Mouse (Mus musculus) left cerebral cortex, adult 18-20 months (tissue): Measurements from ENCODE around the gene R3hdm4. TPM values are rescaled to one million over a fixed set of nuclear protein-coding genes. Genes with fewer than 3 reads are reported as not detected.
A peak's percentile ranks its signal among the peaks of the same experiment; 100 is the strongest.
"Not testable (repeated sequence)": the region's sequence is repeated elsewhere in the genome, so short reads cannot be mapped to it uniquely, and the experiment has no call there.

ENCODE experiments used
- DNase-seq, 2 experiments: peaks; one replicate each; pipeline ENCODE4 v3.0.0; 2021 to 2022; ENCODE audit warnings: low spot score in 2 of 2, mixed read lengths in 1 of 2
- total RNA-seq, 2 experiments: library from RNA; stranded (reverse); gene quantifications; 2 replicates each; pipeline ENCODE4 v1.2.3; 2021

Gene R3hdm4
- total RNA-seq, 2 experiments from 2014 or later: 307 to 318 TPM

DNA sequence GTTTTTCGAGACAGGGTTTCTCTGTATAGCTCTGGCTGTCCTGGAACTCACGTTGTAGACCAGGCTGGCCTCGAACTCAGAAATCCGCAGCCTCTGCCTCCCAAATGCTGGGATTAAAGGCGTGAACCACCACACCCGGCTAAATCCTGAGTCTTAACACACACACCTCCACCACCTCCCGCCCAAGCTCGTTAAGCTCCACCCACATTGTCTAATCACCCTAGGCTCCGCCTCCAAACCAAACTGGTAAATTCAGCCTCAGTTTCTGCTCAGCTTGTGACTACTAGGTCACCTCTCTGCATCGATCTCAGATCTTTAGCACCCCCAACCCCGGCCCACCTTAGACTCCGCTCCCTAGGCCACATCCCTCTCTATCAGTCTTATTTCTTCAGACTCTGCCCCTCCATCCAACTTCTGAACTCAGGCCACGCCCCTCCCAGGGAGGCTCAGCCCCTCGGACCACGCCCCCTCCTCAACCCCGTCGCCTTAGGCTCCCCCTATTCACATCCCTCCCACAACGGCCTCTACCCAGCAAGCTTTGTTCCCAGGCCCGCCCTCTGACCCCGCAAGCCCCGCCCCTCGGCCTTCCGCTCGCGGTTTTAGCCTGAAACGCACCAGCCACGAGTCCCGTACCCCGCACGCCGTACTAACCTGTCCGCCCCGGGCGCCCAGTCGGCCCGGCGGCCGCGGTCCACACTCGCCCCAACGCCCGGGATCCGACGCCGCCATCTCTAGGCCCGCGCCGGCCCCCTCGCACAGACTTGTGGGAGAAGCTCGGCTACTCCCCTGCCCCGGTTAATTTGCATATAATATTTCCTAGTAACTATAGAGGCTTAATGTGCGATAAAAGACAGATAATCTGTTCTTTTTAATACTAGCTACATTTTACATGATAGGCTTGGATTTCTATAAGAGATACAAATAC, 12.6 kb downstream of the R3hdm4 start, which contains the start of gene Med16:
TSS of gene Med16 (minus strand) at position 757 of the 925 bp plus-strand sequence.
- DNase-seq: peak; percentile 90 to 94

DNA sequence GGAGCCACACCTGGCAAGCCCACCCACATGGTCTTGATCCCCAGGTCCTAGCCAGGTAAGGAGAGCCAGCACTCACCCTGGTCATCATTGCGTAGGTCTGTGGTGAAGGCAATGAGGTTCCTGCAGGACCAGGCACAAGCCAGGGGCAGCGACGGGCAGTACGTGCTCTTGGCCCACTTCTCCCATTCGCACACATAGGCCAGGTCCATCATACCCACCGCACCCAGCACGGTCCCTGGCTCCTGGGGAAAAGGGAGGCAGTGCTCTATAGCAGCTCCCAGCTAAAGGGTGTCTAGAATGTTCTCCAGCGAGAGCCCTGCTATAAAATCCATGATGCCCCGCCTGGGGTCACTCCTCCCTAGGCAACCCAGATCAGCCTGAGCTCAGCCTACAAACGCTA, 13.6 kb downstream of the R3hdm4 start:
- no peak for DNase-seq

DNA sequence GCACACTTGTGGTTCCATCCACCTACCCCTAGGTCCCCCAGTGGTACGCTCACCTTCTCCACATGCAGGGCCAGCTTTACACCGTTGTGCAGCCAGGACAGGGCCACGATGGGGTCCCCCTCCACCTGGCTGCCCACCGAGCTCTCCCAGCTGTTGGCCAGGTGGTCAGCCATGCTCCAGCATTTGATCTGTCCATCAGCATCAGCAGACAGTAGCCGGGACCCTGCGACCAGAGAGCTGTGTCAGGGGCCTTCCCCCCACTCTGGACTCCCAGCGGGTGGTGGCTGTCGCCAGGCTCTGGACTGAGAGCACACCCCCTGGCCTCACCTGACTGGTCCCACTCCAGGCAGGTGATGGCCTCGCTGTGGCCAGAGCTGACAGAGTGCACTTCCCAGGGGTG, 14.3 kb downstream of the R3hdm4 start:
- DNase-seq: no peak

DNA sequence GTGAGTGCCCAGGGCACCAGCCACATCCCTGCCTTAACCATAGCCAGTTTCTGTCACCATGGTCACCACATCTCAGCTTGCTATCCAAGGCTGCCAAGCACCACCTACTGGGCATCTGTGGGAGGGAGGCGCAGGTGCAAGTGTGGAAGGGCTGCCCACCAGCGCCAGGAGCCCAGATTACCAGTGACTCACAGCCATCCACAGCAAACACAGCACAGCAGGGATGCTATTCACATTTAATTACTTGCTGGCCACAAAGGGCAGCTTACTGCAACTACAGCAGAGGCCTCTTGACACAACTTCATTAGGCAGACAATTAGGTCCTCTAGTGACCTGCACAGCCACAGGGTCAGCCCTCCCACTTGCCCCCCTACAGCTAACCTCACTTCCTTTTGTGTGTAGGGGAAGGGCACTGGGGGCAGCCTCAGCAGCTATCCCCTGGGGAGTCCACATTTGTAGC, 20.0 kb downstream of the R3hdm4 start:
- DNase-seq: peak; percentile 82 to 91

- no peak for DNase-seq
Measured at GRCm38 (mm10) chr10:79897316-79898245, 23.4 kb downstream of the R3hdm4 start.

GRCm38 (mm10) chr10:79896814-79897213, 24.2 kb downstream of the R3hdm4 start:
- no peak for DNase-seq

GRCm38 (mm10) chr10:79896306-79896705, 24.7 kb downstream of the R3hdm4 start:
- no peak for DNase-seq

GRCm38 (mm10) chr10:79892451-79893118, 28.4 kb downstream of the R3hdm4 start:
- DNase-seq: peak; percentile 78 to 85

- no peak for DNase-seq
Measured at GRCm38 (mm10) chr10:79890670-79891069, 30.3 kb downstream of the R3hdm4 start, which contains the start of gene Cfd. TSS of gene Cfd (plus strand) at chr10:79890853.

DNA sequence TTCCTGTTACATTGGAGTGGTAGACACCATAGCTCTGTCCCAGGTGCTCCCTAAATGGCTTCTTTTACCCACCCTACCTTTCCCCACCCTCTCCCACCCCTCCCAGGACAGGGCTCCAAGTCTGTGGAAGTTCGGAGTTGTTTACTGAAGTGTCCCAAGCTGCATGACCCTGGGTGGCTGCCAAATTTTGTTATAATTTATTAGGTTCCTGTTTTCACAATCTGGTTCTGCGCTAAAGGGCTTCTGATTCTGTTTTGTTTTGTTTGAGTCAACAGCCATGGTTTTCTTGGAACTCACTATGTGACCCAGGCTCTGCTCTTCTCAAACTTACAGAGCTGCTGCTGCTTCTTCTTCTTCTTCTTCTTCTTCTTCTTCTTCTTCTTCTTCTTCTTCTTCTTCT, 31.6 kb downstream of the R3hdm4 start:
- DNase-seq: no peak

DNA sequence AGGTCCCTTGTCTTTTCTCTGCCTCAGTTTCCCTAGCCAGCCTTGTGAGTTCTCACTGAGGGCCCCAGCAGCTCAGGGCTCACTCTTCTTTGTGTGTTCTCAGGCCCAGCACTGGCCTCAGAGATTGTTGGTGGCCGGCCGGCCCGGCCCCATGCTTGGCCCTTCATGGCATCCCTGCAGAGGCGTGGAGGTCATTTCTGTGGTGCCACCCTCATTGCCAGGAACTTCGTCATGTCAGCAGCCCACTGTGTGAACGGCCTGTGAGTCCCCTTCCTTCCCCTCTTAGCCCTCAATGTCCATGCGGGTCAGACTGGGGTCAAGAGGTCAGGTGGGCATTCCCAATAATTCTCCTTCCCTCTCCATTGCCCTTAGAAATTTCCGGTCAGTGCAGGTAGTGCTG, 34.4 kb downstream of the R3hdm4 start:
- no peak for DNase-seq

DNA sequence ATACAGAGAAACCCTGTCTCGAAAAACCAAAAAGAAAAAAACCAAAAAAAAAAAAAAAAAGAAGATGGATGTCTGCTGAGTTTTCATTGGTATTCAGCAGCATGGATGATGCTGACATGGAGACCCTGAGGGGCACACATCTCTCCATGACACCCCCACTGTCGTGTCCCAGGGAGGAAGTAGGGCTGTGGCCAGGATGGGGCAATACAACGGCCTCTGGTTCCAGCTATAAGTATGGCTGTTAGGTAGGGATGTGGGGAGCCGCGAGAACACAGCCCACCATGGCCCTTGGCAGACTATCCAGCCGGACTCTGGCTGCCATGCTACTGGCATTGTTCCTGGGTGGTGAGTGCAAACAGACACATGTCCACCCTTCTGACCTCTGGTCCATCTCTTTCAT, 35.0 kb downstream of the R3hdm4 start, which contains the start of gene Elane:
TSS of gene Elane (plus strand) at position 194 of the 400 bp plus-strand sequence.
- DNase-seq: no peak

DNA sequence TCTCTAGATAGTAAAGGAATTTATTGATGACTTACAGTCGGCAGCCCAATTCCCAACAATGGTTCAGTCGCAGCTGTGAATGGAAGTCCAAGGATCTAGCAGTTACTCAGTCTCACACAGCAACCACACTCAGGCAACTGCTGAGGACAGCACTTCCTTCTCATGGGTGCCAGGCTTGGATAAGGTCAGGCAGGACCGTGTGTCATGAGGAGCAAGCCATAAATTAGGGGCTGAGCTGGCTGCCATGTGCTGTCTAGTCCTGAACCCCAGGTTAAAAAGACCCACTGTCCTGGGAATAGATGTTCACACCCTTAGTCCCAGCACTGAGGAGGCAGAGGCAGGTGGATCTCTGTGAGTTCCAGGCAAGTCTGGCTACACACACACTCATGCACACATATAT, 36.1 kb downstream of the R3hdm4 start:
- not testable (repeated sequence) for DNase-seq

- DNase-seq: no peak
Measured at GRCm38 (mm10) chr10:79884446-79884845, 36.6 kb downstream of the R3hdm4 start.

GRCm38 (mm10) chr10:79883297-79884084, 37.5 kb downstream of the R3hdm4 start:
- DNase-seq: peak; percentile 79 to 87

DNA sequence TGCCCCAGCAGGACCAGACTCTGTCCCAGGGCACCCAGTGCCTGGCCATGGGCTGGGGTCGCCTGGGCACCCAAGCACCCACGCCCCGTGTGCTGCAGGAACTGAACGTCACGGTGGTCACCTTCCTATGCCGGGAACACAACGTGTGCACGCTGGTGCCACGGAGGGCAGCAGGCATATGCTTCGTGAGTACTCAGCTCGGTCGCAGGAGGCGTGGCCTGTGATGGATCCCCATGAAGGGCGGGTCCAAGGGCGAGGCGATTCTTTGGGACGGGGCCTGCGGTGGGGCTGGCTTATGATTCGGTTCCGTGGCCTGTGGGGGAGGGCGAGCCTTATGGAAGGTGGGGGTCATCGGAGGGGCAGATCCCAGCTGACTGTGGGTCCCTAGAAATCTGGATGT, 39.0 kb downstream of the R3hdm4 start:
- DNase-seq: no peak

DNA sequence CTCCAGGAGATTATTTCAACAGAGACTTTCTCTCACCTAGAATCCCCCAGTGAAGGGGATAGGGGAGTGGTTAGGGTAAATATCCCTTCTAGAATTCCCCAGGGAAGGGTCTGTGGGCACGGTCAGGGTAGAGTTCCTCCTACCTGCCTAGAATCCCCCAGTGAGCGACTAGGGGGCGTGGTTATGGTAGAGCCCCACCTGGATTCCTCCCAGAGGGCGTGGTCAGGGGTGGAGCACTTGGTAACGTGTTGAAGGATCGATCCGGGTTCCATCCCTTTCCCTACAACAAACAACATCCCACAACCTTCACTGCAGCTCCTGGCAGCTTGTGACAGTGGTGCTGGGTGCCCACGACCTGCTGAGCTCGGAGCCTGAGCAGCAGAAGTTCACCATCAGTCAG, 40.3 kb downstream of the R3hdm4 start:
- no peak for DNase-seq

- DNase-seq: no peak
Measured at GRCm38 (mm10) chr10:79879527-79879926, 41.5 kb downstream of the R3hdm4 start.

DNA sequence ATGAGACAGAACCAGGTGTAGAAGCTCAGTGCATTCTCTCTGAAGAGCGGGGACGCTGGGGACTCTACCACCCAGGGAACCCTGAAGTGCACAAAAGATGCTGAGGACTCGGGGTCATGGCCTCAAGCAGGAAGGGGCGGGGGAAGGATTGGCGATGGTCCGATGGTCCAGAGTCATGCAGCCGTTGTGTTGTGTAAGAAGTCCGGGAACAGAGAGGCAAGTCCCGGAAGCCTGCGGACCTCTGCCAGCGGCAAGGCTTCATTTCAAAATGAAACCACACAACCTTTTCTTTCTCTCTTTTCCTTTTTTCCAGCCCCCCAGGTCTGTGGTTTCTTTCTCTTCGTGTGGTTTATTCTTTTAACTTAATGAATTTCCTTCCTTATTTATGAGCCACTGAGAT, 43.3 kb downstream of the R3hdm4 start:
- no peak for DNase-seq

- DNase-seq: no peak
Measured at GRCm38 (mm10) chr10:79877174-79877573, 43.8 kb downstream of the R3hdm4 start.
